Mouse (Mus musculus) limb, embryonic 15.5 days (tissue): ENCODE results near the gene Chn1. TPM values are rescaled to one million over a fixed set of nuclear protein-coding genes. Genes with fewer than 3 reads are reported as not detected.
A peak's percentile ranks its signal among the peaks of the same experiment; 100 is the strongest.

Experiments used
- ATAC-seq: fragments of 200-750 bp; cut with Nextera tagmentation; 2 replicates; pipeline ENCODE4 v1.8.0; 2017; ENCODE audit warnings: low read depth, moderate TSS enrichment; ENCODE audit not compliant: insufficient number of reproducible peaks, low FRiP score, low TSS enrichment
- H3K27ac ChIP-seq: fragments of 300-500 bp; sonication (generic); 2 replicates; pipeline ENCODE4 v1.5.1; 2015; ENCODE audit warnings: moderate library complexity, mild to moderate bottlenecking, inconsistent platforms
- H3K27me3 ChIP-seq: fragments of 300-500 bp; sonication (generic); 2 replicates; pipeline ENCODE4 v1.6.1; 2015; ENCODE audit warnings: inconsistent platforms
- H3K36me3 ChIP-seq: fragments of 300-500 bp; sonication (generic); 2 replicates; pipeline ENCODE4 v1.6.1; 2015; ENCODE audit warnings: inconsistent platforms
- H3K4me1 ChIP-seq: fragments of 300-500 bp; sonication (generic); 2 replicates; pipeline ENCODE4 v1.6.1; 2015; ENCODE audit warnings: inconsistent platforms
- H3K4me2 ChIP-seq: fragments of 300-500 bp; sonication (generic); 2 replicates; pipeline ENCODE4 v1.6.1; 2015; ENCODE audit warnings: mild to moderate bottlenecking, inconsistent platforms
- H3K4me3 ChIP-seq: fragments of 300-500 bp; sonication (generic); 2 replicates; pipeline ENCODE4 v1.5.1; 2015; ENCODE audit warnings: mild to moderate bottlenecking, inconsistent platforms
- H3K9ac ChIP-seq: fragments of 300-500 bp; sonication (generic); 2 replicates; pipeline ENCODE4 v1.6.1; 2015; ENCODE audit warnings: inconsistent platforms
- H3K9me3 ChIP-seq: fragments of 300-500 bp; sonication (generic); 2 replicates; pipeline ENCODE4 v1.6.1; 2016; ENCODE audit warnings: inconsistent platforms
- WGBS: fragments of 180-500 bp; shearing (Covaris S2); methylation state at CpG from one replicate; pipeline ENCODE4 v1.1.7; 2015; 5-methylcytosine and 5-hydroxymethylcytosine counted together
- polyA plus RNA-seq: library from polyadenylated mRNA; unstranded; fragments of >200 nt; fragmentation: Nextera tagmentation; extraction: Ambion mirVana; gene quantifications from 2 replicates; pipeline ENCODE4 v1.2.1, GENCODE M21; 2015

Chn1 gene
- polyA plus RNA-seq, 1 experiment from 2014 or later, result 20.2 TPM

DNA sequence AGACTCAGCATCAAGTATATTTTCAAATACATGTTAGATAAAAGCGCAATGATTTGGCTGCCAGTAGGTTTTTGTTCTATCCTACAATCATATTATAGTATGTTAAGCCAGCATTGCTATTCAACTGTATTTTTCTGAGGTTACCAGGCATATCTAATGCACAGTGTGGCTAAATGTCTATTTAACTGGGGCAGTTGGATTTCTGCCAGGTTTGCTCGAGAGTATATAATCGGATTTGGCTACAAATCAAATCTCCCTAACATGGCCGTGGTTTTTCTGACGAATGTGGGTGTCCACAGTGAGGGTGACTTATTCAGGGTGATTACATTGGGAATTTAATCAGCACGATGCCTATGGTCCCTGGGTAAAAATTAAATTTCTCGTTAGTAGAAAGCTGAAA is 4.7 kb upstream of the Chn1 start:
- Histone ChIP-seq H3K9ac (no peak overlapping the region), H3K9me3 (no peaks in the 10 kb centered on the region), H3K4me1 (no peaks in the 10 kb centered on the region), H3K36me3 (no peaks in the 10 kb centered on the region), H3K4me2 (no peak overlapping the region), H3K4me3 (no peak overlapping the region), H3K27ac (no peak overlapping the region), H3K27me3 (0 out of 2 replicates have a peak, but pooled peaks cover 3% of the 10 kb centered on the region)
- no peak for ATAC-seq
- 42% methylated on average over 7 of the region's 7 CpGs for WGBS

DNA sequence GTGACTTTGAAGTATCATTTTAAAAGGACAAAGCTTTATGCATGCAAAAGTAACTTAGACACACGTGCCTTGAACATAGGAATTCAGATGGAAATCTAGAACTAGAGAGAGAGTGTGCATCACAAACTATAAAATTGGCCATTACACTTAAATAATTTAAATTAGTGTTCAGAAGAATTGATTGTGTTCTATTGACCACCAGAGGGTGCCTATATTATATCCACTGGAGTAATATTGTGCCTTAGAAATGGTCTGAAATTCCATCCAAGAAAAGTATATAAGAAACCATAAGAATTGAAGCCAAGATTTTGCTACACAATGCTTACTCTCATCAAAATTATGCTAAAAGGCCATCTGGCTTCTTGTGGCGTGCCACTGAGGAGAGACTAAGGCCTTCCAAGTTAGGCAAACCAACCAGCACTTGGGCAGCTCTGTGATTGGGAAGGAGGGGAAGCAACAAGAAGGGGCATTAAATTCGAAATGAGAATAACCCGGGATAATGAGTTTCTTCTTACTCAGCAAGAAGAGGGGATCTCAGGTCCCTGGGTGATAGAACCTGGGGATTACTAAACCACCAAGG is 4.0 kb upstream of the Chn1 start:
- H3K27me3 ChIP-seq, result 0 out of 2 replicates have a peak, but pooled peaks cover 3% of the 10 kb centered on the region
- H3K9me3 ChIP-seq, result no peaks in the 10 kb centered on the region
- no peak overlapping the region for H3K9ac ChIP-seq
- WGBS, result 69% methylated on average over 4 of the region's 4 CpGs
- no peak for ATAC-seq
- H3K4me3 ChIP-seq, result no peak overlapping the region
- H3K36me3 ChIP-seq, result no peaks in the 10 kb centered on the region
- H3K4me1 ChIP-seq, result no peaks in the 10 kb centered on the region
- H3K27ac ChIP-seq, result no peak overlapping the region
- no peak overlapping the region for H3K4me2 ChIP-seq

DNA sequence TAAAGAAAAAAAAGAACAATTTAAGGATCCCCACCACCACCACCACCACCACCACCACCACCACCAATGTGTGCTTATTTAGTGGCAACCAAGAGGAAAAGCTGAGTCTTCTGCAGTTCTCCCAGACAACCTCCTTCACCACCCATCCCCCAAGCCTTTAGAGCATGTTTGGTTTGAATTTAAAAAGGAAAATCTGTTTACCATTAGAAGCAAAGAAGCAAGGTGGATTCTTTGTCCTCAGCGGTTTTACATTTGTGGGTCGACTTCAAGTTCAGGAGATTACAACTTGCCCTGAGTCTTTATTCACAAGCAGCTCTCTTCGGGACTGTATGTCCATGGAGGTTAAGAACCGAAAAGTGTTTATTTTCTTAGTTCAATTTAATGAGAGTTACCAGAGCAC is 1.8 kb upstream of the Chn1 start:
- no peaks in the 10 kb centered on the region for H3K36me3 ChIP-seq
- WGBS, result 21% methylated on average over 4 of the region's 4 CpGs
- H3K4me2 ChIP-seq, result no peak overlapping the region

DNA sequence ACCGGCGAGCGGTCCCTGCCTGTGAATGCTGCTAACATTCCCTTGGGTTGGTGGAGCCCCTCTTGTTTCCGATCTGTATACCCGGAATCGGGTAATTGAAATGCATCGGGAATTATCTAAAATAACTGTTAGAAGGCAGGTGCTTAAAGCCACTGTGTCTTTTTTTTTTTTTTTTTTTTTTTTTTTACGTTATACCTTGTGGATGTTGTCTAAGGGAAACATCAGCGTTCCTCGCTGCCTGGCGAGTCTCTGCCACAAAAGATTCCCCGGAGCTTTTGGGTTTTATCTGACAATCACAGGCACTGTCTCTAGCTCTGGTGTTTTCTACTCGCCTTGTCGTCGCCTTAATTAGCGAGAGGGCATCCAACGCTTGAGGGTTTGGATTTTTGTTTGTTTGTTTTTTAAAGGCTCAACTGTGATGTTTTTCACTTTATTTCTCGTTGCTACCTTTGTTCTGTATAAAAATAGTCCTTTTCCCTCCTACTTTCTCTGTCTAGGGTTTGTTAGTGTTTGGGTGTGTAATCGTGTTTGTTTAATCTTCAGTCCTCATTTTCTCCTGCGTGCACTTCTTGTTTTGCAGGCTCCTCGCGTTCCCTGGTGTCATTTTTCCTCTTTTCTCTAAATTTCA is 651 bp upstream of the Chn1 start:
- ATAC-seq, result no peak
- no peaks in the 10 kb centered on the region for H3K9me3 ChIP-seq
- peak overlapping the region; percentile 82 for H3K4me2 ChIP-seq
- H3K4me1 ChIP-seq, result no peaks in the 10 kb centered on the region
- H3K27me3 ChIP-seq, result 0 out of 2 replicates have a peak, but pooled peaks cover 3% of the 10 kb centered on the region
- peak overlapping the region; percentile 60; the same call in 1 of the 2 replicates for H3K9ac ChIP-seq
- H3K27ac ChIP-seq, result no peak overlapping the region
- WGBS, result 1% methylated on average over 22 of the region's 22 CpGs
- H3K36me3 ChIP-seq, result no peaks in the 10 kb centered on the region
- peak overlapping the region; percentile 82 for H3K4me3 ChIP-seq

More for the DNA sequence above, 1.8 kb upstream of the Chn1 start:
- Histone ChIP-seq H3K9me3 (no peaks in the 10 kb centered on the region), H3K4me1 (no peaks in the 10 kb centered on the region), H3K9ac (no peak overlapping the region), H3K27me3 (0 out of 2 replicates have a peak, but pooled peaks cover 3% of the 10 kb centered on the region), H3K4me3 (no peak overlapping the region), H3K27ac (no peak overlapping the region)
- no peak for ATAC-seq

DNA sequence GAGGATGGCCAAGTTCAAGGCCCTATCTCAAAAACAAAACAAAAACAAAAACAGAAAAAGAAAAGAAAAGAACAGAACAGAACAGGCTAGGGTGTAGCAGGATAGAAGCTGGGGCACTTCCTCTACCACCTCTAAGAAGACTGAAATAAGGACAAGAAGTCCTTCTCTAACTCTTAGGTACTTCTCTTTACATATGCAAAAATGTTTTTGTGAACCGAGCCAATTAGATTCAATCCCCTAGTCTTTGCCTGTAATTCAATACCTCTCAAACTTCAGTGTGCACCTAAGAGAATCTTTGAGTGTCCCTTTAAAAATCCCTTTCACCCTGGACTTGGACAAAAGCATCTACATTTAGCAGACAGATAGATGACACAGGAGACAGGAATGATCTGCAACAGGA is 2.2 kb downstream of the Chn1 start:
- Histone ChIP-seq H3K9me3 (no peaks in the 10 kb centered on the region), H3K4me1 (no peaks in the 10 kb centered on the region), H3K9ac (no peak overlapping the region), H3K36me3 (no peaks in the 10 kb centered on the region), H3K27ac (no peak overlapping the region), H3K4me3 (no peak overlapping the region), H3K27me3 (0 out of 2 replicates have a peak, but pooled peaks cover 3% of the 10 kb centered on the region), H3K4me2 (no peak overlapping the region)
- 29% methylated on average over 1 of the region's 1 CpGs for WGBS
- ATAC-seq, result no peak

DNA sequence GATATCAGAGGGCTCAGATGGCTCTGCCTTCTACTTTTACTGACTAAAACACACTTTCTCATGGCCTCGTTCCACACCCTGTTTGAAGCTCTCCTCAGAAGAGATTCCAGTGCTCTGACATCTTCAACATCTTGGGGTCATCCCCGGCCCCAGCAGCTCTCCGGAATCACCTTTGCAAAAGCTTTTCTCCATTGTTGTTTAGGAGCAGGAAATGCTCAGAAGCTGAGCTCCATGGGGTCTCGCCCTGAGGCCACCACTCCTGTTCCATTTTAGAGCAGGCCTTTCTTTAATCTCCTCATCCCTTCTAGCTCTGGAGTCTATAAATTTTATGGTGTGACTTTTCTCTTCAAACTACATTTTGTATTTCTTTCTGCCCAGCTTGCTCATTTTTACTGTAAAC is 6.5 kb downstream of the Chn1 start:
- ATAC-seq, result no peak
- Histone ChIP-seq H3K36me3 (no peaks in the 10 kb centered on the region), H3K27me3 (no peaks in the 10 kb centered on the region), H3K4me1 (0 out of 2 replicates have a peak, but pooled peaks cover 3% of the 10 kb centered on the region), H3K4me2 (no peak overlapping the region), H3K9me3 (no peaks in the 10 kb centered on the region), H3K9ac (no peak overlapping the region), H3K27ac (no peak overlapping the region), H3K4me3 (no peak overlapping the region)
- WGBS, result 47% methylated on average over 4 of the region's 4 CpGs

DNA sequence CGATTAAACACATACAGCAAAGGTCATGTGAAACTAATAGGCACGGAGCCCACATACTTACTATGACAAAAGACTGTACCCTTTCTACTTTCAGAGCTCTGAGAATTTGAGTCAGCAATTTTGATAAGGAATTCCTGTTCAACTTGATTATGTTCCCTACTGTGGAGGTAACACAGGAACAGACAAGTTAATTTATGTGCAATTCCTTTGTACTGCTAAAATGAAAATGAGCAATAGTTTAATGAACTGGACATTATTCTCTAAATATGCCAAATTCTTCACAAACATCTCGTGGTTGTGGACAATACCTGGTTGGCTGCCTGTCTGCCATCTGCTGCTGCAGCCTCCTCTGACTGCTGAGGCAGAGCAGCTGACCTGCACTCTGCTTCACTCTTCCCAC is 11.6 kb downstream of the Chn1 start:
- 62% methylated on average over 3 of the region's 3 CpGs for WGBS
- Histone ChIP-seq H3K4me2 (no peak overlapping the region), H3K9me3 (no peaks in the 10 kb centered on the region), H3K4me1 (0 out of 2 replicates have a peak, but pooled peaks cover 3% of the 10 kb centered on the region), H3K4me3 (no peak overlapping the region), H3K36me3 (no peaks in the 10 kb centered on the region), H3K9ac (no peak overlapping the region), H3K27me3 (no peaks in the 10 kb centered on the region), H3K27ac (no peak overlapping the region)
- no peak for ATAC-seq

DNA sequence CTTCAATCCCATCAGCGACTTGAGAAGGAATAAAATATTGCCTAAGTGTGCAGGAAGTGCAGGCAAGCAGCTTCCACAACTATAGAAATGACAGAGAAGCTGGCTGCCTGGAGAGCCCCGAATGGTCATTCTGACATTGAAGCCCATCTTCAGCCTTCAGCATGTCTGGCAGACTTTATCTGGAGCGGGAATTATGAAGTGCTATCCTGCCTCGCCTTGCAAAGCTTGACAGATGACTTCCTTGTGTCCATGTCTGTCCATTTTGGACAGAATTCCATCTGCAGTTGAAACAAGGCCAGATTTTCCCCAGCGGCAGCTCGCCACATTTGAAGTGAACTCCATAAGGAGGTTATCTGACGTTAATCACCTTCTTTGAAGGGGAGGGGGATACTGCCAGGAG is 15.2 kb downstream of the Chn1 start:
- Histone ChIP-seq H3K36me3 (peaks cover 4% of the 10 kb centered on the region; the same call in 1 of the 2 replicates), H3K9ac (no peak overlapping the region), H3K27me3 (no peaks in the 10 kb centered on the region), H3K4me3 (no peak overlapping the region), H3K9me3 (0 out of 2 replicates have a peak, but pooled peaks cover 1% of the 10 kb centered on the region), H3K27ac (no peak overlapping the region), H3K4me2 (no peak overlapping the region), H3K4me1 (0 out of 2 replicates have a peak, but pooled peaks cover 3% of the 10 kb centered on the region)
- ATAC-seq, result no peak
- WGBS, result 74% methylated on average over 7 of the region's 7 CpGs

DNA sequence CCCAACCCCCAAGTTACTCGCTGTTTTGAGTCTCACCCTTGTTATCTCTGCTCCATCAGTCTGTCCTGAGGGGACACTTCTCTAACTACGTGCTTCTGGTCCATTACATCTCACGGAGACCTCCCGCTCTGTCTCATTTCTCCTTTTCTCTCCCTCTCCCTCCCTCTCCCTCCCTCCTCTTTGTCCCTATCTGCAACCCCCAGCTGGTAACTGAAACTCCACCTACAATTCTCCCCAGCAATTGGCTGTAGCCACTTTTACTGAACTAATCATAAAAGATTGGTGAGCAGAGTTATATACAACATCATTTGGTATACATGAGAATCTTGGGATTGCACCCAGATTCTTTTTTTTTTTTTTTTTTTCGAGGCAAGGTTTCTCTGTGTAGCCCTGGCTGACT is 16.1 kb downstream of the Chn1 start:
- Histone ChIP-seq H3K4me1 (no peaks in the 10 kb centered on the region), H3K27ac (no peak overlapping the region), H3K9me3 (0 out of 2 replicates have a peak, but pooled peaks cover 3% of the 10 kb centered on the region), H3K9ac (no peak overlapping the region), H3K36me3 (peaks cover 4% of the 10 kb centered on the region; the same call in 1 of the 2 replicates), H3K27me3 (no peaks in the 10 kb centered on the region), H3K4me3 (no peak overlapping the region), H3K4me2 (no peak overlapping the region)
- ATAC-seq, result no peak
- 79% methylated on average over 5 of the region's 5 CpGs for WGBS

DNA sequence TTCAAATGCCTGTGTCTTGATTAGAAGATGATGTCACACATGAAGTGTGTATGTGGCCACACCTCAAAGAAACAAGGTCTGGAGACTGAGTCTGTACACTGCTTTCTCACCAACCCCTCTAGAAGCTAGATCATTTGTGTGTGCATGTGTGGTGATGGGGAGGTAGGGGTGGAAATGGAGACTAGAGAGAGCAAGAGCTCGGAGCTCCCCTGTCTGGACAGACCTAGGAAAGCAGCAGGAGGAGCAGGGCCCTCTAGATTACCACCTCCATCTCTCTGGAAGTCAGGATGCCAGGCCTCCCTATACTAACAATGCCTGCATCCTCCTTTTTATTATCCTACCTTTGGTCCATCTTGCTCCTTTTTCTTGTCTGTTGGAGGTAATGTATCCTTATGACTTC is 27.8 kb downstream of the Chn1 start:
- no peak for ATAC-seq
- no peak overlapping the region for H3K4me3 ChIP-seq

DNA sequence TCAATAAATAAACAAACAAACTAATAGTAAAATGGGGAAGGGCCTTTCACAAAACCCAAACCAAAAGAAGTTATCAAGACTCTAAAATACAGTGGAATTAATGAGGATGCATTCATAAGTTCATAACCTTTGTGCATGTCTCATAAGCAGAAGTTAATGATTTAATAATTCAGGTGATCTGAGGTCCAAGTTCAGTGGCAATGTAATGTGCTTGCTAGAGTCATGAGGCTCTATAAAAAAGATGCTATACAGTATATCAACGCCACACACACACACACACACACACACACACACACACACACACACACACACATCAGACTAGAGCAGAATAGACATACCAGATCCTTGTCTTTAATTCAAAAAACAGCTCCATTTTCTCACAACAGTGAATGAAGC is 28.8 kb downstream of the Chn1 start:
- no peak for ATAC-seq
- Histone ChIP-seq H3K27me3 (no peaks in the 10 kb centered on the region), H3K9ac (no peak overlapping the region), H3K9me3 (no peaks in the 10 kb centered on the region), H3K4me2 (no peak overlapping the region), H3K27ac (no peak overlapping the region), H3K4me3 (no peak overlapping the region), H3K4me1 (no peaks in the 10 kb centered on the region), H3K36me3 (no peaks in the 10 kb centered on the region)
- WGBS, result 95% methylated on average over 1 of the region's 1 CpGs

More for the DNA sequence above, 27.8 kb downstream of the Chn1 start:
- H3K9me3 ChIP-seq, result no peaks in the 10 kb centered on the region
- no peak overlapping the region for H3K4me2 ChIP-seq
- WGBS, result 86% methylated on average over 1 of the region's 1 CpGs
- no peaks in the 10 kb centered on the region for H3K27me3 ChIP-seq
- H3K27ac ChIP-seq, result no peak overlapping the region
- H3K9ac ChIP-seq, result no peak overlapping the region
- H3K36me3 ChIP-seq, result no peaks in the 10 kb centered on the region
- no peaks in the 10 kb centered on the region for H3K4me1 ChIP-seq

DNA sequence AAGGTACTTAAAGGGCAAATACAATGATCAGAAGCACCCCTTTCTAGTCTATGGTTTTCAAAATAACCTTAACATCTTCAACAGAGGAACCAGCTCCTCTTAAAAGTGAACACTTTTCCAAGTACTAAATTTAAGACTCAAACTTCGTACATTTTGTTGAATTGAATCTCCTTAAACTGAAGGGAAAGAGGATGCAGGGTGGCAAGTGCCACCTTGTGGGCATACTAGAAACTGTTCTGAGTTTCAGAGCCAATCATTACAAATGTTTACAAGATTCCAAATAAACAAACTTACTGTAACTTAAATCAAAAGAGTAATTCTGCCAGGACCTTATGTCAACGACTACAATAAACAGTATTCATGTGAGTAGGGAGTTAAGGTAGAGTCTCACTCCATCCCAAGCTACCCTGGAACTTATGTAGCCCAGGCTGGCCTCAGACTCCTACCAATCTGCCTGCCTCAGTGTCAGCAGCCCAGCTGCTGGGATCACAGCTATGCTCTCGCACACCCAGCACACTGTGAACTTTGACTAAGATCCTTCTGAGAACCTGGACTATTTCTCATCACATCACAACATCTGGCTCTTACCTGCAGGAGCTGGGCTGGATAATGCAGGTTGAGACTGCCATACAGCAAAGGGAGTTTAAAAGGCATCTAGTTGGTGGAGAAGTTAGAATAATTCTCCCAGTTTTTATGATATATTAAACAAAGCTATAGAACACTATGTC is 29.3 kb downstream of the Chn1 start:
- no peak overlapping the region for H3K4me3 ChIP-seq
- H3K27ac ChIP-seq, result no peak overlapping the region
- no peak for ATAC-seq
- H3K9me3 ChIP-seq, result no peaks in the 10 kb centered on the region
- H3K36me3 ChIP-seq, result no peaks in the 10 kb centered on the region
- no peak overlapping the region for H3K9ac ChIP-seq
- H3K4me2 ChIP-seq, result no peak overlapping the region
- no peaks in the 10 kb centered on the region for H3K4me1 ChIP-seq
- WGBS, result 34% methylated on average over 3 of the region's 3 CpGs
- no peaks in the 10 kb centered on the region for H3K27me3 ChIP-seq
